Mouse (Mus musculus) effector memory CD4-positive, alpha-beta T cell, adult 7 months (primary cell): ENCODE data around the gene Ccl22. TPM values are rescaled to one million over a fixed set of nuclear protein-coding genes. Genes with fewer than 3 reads are reported as not detected.

Experiments
- polyA plus RNA-seq: library from polyadenylated mRNA; unstranded; fragments of 100-300 nt; shearing (Covaris generic); gene quantifications from one replicate; pipeline ENCODE4 v1.2.1, GENCODE M21; 2017

The Ccl22 gene
- polyA plus RNA-seq: 0.45 TPM

GRCm38 (mm10) chr8:94745476-94746184, at the start of gene Ccl22:
Gene Ccl22 (plus strand): TSS chr8:94745590.

GRCm38 (mm10) chr8:94695994-94696384, 49.4 kb upstream of the Ccl22 start, which contains the start of gene Pllp:
Gene Pllp (minus strand): TSS chr8:94696278.

DNA sequence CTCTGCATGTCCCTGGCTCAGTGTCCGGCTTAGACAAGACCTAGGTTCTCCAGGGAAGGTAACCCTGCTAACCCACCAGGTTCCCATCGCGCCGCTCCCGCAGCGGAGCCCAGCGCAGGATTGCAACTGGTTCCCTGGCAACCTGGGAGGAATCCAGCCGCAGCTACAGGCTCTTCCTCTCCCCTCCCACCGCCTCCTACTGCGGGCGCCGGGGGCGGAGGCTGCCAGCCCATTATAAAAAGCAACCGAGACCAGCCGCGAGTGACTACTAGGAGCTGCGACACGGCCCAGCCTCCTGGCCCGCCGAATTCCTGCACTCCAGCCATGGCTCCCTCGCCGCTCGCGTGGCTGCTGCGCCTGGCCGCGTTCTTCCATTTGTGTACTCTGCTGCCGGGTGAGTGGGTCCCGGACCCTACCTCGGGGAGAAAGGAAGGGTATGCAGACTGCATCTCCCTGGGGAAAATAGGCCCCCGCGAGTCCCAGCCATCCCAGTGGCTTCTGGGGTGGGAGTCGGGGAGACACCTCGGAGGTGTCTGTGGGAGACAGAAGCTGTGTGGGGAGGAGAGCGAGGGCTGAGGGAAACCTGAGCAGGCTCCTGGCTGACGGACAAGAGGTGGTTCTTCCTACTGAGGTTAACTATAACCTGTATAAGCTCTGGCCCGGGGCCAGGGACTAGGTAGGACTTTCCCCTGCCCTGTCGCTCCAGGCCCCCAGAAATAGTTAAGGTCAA, 26.7 kb downstream of the Ccl22 start, which contains the start of gene Cx3cl1:
TSS of gene Cx3cl1 (plus strand) at position 69 of the 730 bp plus-strand sequence.

Other genes starting within 250 kb of the Ccl22 start
- gene Cpne2, start 212.6 kb upstream of the Ccl22 start, polyA plus RNA-seq: 3.9 TPM
- 41.4 TPM for gene Rspry1, start 143.7 kb upstream of the Ccl22 start, polyA plus RNA-seq
- gene Fam192a, start 143.6 kb upstream of the Ccl22 start, polyA plus RNA-seq: 59.0 TPM
- gene Arl2bp, start 79.0 kb upstream of the Ccl22 start, polyA plus RNA-seq: 279 TPM
- gene Pllp, start 49.3 kb upstream of the Ccl22 start, polyA plus RNA-seq: not detected
- gene Cx3cl1, start 26.4 kb downstream of the Ccl22 start, polyA plus RNA-seq: 0.96 TPM
- not detected for gene Ccl17, start 64.9 kb downstream of the Ccl22 start, polyA plus RNA-seq
- gene Coq9, start 92.7 kb downstream of the Ccl22 start, polyA plus RNA-seq: 42.0 TPM
- gene Ciapin1, start 92.8 kb downstream of the Ccl22 start, polyA plus RNA-seq: 107 TPM
- 90.3 TPM for gene Polr2c, start 111.9 kb downstream of the Ccl22 start, polyA plus RNA-seq
- 1.1 TPM for gene Dok4, start 130.7 kb downstream of the Ccl22 start, polyA plus RNA-seq
- gene Ccdc102a, start 172.5 kb downstream of the Ccl22 start, polyA plus RNA-seq: not detected
- not detected for gene Adgrg5, start 178.1 kb downstream of the Ccl22 start, polyA plus RNA-seq
- not detected for gene Adgrg1, start 229.2 kb downstream of the Ccl22 start, polyA plus RNA-seq